In the genomic region with DNA sequence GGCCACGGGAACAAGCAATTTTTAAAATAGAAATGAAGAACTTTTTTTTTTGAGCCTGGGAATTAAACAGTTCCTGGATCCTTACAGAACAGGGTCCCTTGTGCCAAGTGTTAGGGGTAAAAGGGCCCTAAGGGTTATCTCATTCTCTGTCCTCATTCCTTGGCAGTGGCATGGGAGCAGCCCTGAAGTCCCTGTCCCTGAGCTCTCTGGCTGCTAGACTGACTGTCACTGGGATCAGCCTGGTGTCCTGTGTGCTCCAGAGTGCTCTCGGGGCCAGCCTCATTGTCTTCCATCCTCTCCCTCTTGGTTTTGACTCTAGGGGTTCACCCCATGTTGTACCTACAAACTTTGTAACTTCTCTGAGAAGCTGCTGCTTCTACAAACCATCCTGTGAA, we compare ENCODE assay signal across 9 mouse cellular contexts.
DNase-seq lines count a peak whose midpoint lies in the region; ATAC-seq and TF ChIP-seq lines count a peak whose summit lies in the region.
"Had no signal": no experiment of that assay in that cellular context is flagged by ENCODE, and none has a peak within 500 bp of the region (broad histone marks: within the 10 kb centered on the region; RNA-seq: fewer than 3 reads in every experiment).

No protein-coding gene starts in this region.

- H3K9ac ChIP-seq in heart, embryonic 14.5 days (ENCODE audit: low read length), result peak overlapping the region; percentile 27; the same call in 1 of the 2 replicates
- no peak overlapping the region for H3K9ac ChIP-seq in midbrain, embryonic 13.5 days (replicated peaks)
- H3K9ac ChIP-seq in intestine, embryonic 15.5 days, result no peak overlapping the region
- H3K9ac ChIP-seq in stomach, postnatal 0 days (ENCODE audit: low read length), result no peak overlapping the region
- H3K9ac ChIP-seq in forebrain, postnatal 0 days, result no peak overlapping the region
- H3K9ac ChIP-seq: midbrain, embryonic 15.5 days had no signal

- H3K4me1 ChIP-seq in heart, embryonic 14.5 days (ENCODE audit: control insufficient read depth in 2 of 2, insufficient read depth in 2 of 2, low read length in 2 of 2), result peaks cover 3 to 12% of the 10 kb centered on the region in 2 experiments; a peak in 3 of 4 replicates
- peaks cover 39% of the 10 kb centered on the region for H3K4me1 ChIP-seq in midbrain, embryonic 10.5 days
- H3K4me1 ChIP-seq in midbrain, embryonic 13.5 days (replicated peaks), result peaks cover 23% of the 10 kb centered on the region
- peaks cover 16% of the 10 kb centered on the region for H3K4me1 ChIP-seq in intestine, embryonic 15.5 days (replicated peaks)
- H3K4me1 ChIP-seq in stomach, postnatal 0 days (replicated peaks; ENCODE audit: control insufficient read depth, insufficient read depth), result peaks cover 2% of the 10 kb centered on the region; the same call in 1 of the 2 replicates
- no peaks in the 10 kb centered on the region for H3K4me1 ChIP-seq in forebrain, postnatal 0 days (ENCODE audit: insufficient read depth)

- ATAC-seq in heart, embryonic 14.5 days (ENCODE audit: insufficient number of reproducible peaks, insufficient read depth, low FRiP score, low read depth), result no peak
- ATAC-seq in midbrain, embryonic 13.5 days, result no peak
- ATAC-seq in intestine, embryonic 15.5 days, result no peak
- ATAC-seq in stomach, postnatal 0 days (ENCODE audit: low FRiP score, low TSS enrichment), result no peak
- ATAC-seq in forebrain, postnatal 0 days, result no peak
- ATAC-seq: midbrain, embryonic 15.5 days had no signal

- no peak for TF ChIP-seq EP300 in stomach, postnatal 0 days (optimal IDR thresholded peaks at IDR 0.05)

- H3K27me3 ChIP-seq in heart, embryonic 14.5 days (ENCODE audit: control insufficient read depth, insufficient read depth, low read length), result peaks cover 7% of the 10 kb centered on the region
- peaks cover 96% of the 10 kb centered on the region for H3K27me3 ChIP-seq in midbrain, embryonic 10.5 days (ENCODE audit: low read depth, poor library complexity, severe bottlenecking)
- peaks cover 84% of the 10 kb centered on the region for H3K27me3 ChIP-seq in midbrain, embryonic 13.5 days
- peaks cover 32% of the 10 kb centered on the region for H3K27me3 ChIP-seq in intestine, embryonic 15.5 days (replicated peaks)
- H3K27me3 ChIP-seq in stomach, postnatal 0 days (ENCODE audit: control insufficient read depth, insufficient read depth, low read length), result no peaks in the 10 kb centered on the region
- peaks cover 17% of the 10 kb centered on the region for H3K27me3 ChIP-seq in forebrain, postnatal 0 days (ENCODE audit: insufficient read depth, low read length)

- no peak for TF ChIP-seq CTCF in stomach, postnatal 0 days (IDR thresholded peaks at IDR 0.05; ENCODE audit: low read depth)
- no peak for TF ChIP-seq CTCF in forebrain, postnatal 0 days (IDR thresholded peaks at IDR 0.05; ENCODE audit: low read depth)

- 30% methylated on average over 2 of the region's 2 CpGs for whole genome bisulfite sequencing in heart, embryonic 14.5 days
- WGBS in midbrain, embryonic 10.5 days, result 7% methylated on average over 2 of the region's 2 CpGs
- 6% methylated on average over 2 of the region's 2 CpGs for WGBS in midbrain, embryonic 13.5 days
- WGBS in intestine, embryonic 15.5 days, result 33% methylated on average over 2 of the region's 2 CpGs
- 31% methylated on average over 2 of the region's 2 CpGs for WGBS in stomach, postnatal 0 days
- WGBS in forebrain, postnatal 0 days, result 5% methylated on average over 2 of the region's 2 CpGs

- intact Hi-C loops in left cerebral cortex, postnatal 36 days (cut with DNase I), result no loop called here

- no peak for DNase-seq in heart, adult 18-20 months
- no peak for DNase-seq in midbrain, embryonic 10.5 days (ENCODE audit: low spot score)
- no peak for DNase-seq in stomach, postnatal 0 days (ENCODE audit: low spot score)
- DNase-seq in left cerebral cortex, postnatal 36 days (ENCODE audit: low spot score in 2 of 2), result no peak
- DNase-seq in forebrain, postnatal 0 days, result no peak

- H3K27ac ChIP-seq in heart, embryonic 14.5 days (replicated peaks in 1 of 2; ENCODE audit: control insufficient read depth in 1 of 2, insufficient read depth in 1 of 2, low read depth in 2 of 2, low read length in 2 of 2), result no peak overlapping the region
- H3K27ac ChIP-seq in midbrain, embryonic 10.5 days (replicated peaks), result peak overlapping the region; percentile 43; the same call in 1 of the 2 replicates
- H3K27ac ChIP-seq in midbrain, embryonic 13.5 days, result no peak overlapping the region
- H3K27ac ChIP-seq in intestine, embryonic 15.5 days, result no peak overlapping the region
- no peak overlapping the region; the same call in 1 of the 2 replicates for H3K27ac ChIP-seq in stomach, postnatal 0 days (replicated peaks)
- H3K27ac ChIP-seq in forebrain, postnatal 0 days (ENCODE audit: low read depth, low read length), result no peak overlapping the region
- H3K27ac ChIP-seq: midbrain, embryonic 15.5 days had no signal

- H3K4me2 ChIP-seq in heart, embryonic 14.5 days (ENCODE audit: low read length), result peak overlapping the region; percentile 49
- no peak overlapping the region for H3K4me2 ChIP-seq in midbrain, embryonic 13.5 days (replicated peaks)
- peak overlapping the region; percentile 35 for H3K4me2 ChIP-seq in intestine, embryonic 15.5 days (replicated peaks)
- 0 out of 2 replicates have a peak overlapping the region, but pooled peaks have one; percentile 11 for H3K4me2 ChIP-seq in stomach, postnatal 0 days (replicated peaks; ENCODE audit: low read depth)
- H3K4me2 ChIP-seq in forebrain, postnatal 0 days (ENCODE audit: low read depth), result no peak overlapping the region
- H3K4me2 ChIP-seq: midbrain, embryonic 15.5 days had no signal

- H3K9me3 ChIP-seq in heart, embryonic 14.5 days (ENCODE audit: control insufficient read depth, low read length), result no peaks in the 10 kb centered on the region
- no peaks in the 10 kb centered on the region for H3K9me3 ChIP-seq in midbrain, embryonic 10.5 days (replicated peaks)
- H3K9me3 ChIP-seq in midbrain, embryonic 13.5 days, result no peaks in the 10 kb centered on the region
- H3K9me3 ChIP-seq in intestine, embryonic 15.5 days, result no peaks in the 10 kb centered on the region
- H3K9me3 ChIP-seq in stomach, postnatal 0 days (ENCODE audit: control insufficient read depth, low read length), result no peaks in the 10 kb centered on the region
- no peaks in the 10 kb centered on the region for H3K9me3 ChIP-seq in forebrain, postnatal 0 days (ENCODE audit: low read length)
- H3K9me3 ChIP-seq: midbrain, embryonic 15.5 days had no signal

- no peaks in the 10 kb centered on the region for H3K36me3 ChIP-seq in heart, embryonic 14.5 days (ENCODE audit: control insufficient read depth, insufficient read depth, low read length)
- H3K36me3 ChIP-seq in midbrain, embryonic 10.5 days, result no peaks in the 10 kb centered on the region
- H3K36me3 ChIP-seq in midbrain, embryonic 13.5 days, result no peaks in the 10 kb centered on the region
- no peaks in the 10 kb centered on the region for H3K36me3 ChIP-seq in intestine, embryonic 15.5 days
- H3K36me3 ChIP-seq in stomach, postnatal 0 days (ENCODE audit: control insufficient read depth, insufficient read depth, low read length), result no peaks in the 10 kb centered on the region
- H3K36me3 ChIP-seq in forebrain, postnatal 0 days (ENCODE audit: insufficient read depth), result no peaks in the 10 kb centered on the region
- H3K36me3 ChIP-seq: midbrain, embryonic 15.5 days had no signal

- H3K4me3 ChIP-seq in heart, embryonic 14.5 days (ENCODE audit: control insufficient read depth in 1 of 2, insufficient read depth in 1 of 2, low read depth in 1 of 2, low read length in 2 of 2), result no peak overlapping the region
- H3K4me3 ChIP-seq in midbrain, embryonic 10.5 days, result 0 out of 2 replicates have a peak overlapping the region, but pooled peaks have one; percentile 11
- no peak overlapping the region for H3K4me3 ChIP-seq in midbrain, embryonic 13.5 days (replicated peaks)
- no peak overlapping the region for H3K4me3 ChIP-seq in intestine, embryonic 15.5 days (replicated peaks)
- H3K4me3 ChIP-seq in stomach, postnatal 0 days (ENCODE audit: low read depth, low read length), result no peak overlapping the region
- no peak overlapping the region for H3K4me3 ChIP-seq in forebrain, postnatal 0 days (ENCODE audit: low read depth, low read length)
- H3K4me3 ChIP-seq: midbrain, embryonic 15.5 days had no signal

Comparison
In these comparisons a context has a peak if more than half of its experiments do, and no peak if none do; other contexts are left out.
1. H3K4me2 ChIP-seq: peak in heart, embryonic 14.5 days (single experiment), intestine, embryonic 15.5 days (single experiment) and stomach, postnatal 0 days (single experiment); none in midbrain, embryonic 13.5 days (single experiment) and forebrain, postnatal 0 days (single experiment).